26 mouse cellular contexts compared by ENCODE assay signal in genomic region chr7:126424161-126424560, GRCm38 (mm10). TPM values are rescaled to one million over a fixed set of nuclear protein-coding genes. Genes with fewer than 3 reads are reported as not detected.
DNase-seq lines count a peak whose midpoint lies in the region; ATAC-seq and TF ChIP-seq lines count a peak whose summit lies in the region.
"Had no signal": no experiment of that assay in that cellular context is flagged by ENCODE, and none has a peak within 500 bp of the region (broad histone marks: within the 10 kb centered on the region; RNA-seq: fewer than 3 reads in every experiment).

No protein-coding gene starts in this region.

- no peak overlapping the region for H3K4me3 ChIP-seq in spleen, adult 2 months (ENCODE audit: extremely low read depth, insufficient read depth, insufficient read length)
- H3K4me3 ChIP-seq in layer of hippocampus, adult 2 months: no peak overlapping the region
- H3K4me3 ChIP-seq: embryonic facial prominence, embryonic 10.5 days; embryonic facial prominence, embryonic 12.5 days; forebrain, embryonic 13.5 days; forebrain, embryonic 15.5 days had no signal

- DNase-seq in spleen, adult 2 months (ENCODE audit: low read depth in 1 of 2, low spot score in 2 of 2): no peak
- DNase-seq in spleen, adult 18-20 months: no peak
- peak; percentile 24 to 26 for DNase-seq in B cell, adult 2 months
- DNase-seq in splenic B cell, adult 2 months (ENCODE audit: low read depth, low spot score): peak; percentile 62
- no peak for DNase-seq in layer of hippocampus, adult 2 months (ENCODE audit: low spot score in 2 of 2)
- DNase-seq in kidney, postnatal 25 days: no peak
- DNase-seq: adrenal gland, adult 8-10 months; adrenal gland, postnatal 14 days; adrenal gland, postnatal 36 days; cerebellum, adult 11-12 months; cerebellum, adult 2 months; cerebellum, adult 9-10 months; cerebellum, postnatal 10 days; cerebellum, postnatal 25 days; forebrain, postnatal 0 days had no signal

- peak overlapping the region; percentile 86 for H3K27ac ChIP-seq in spleen, adult 2 months (ENCODE audit: insufficient read depth, low read length)
- H3K27ac ChIP-seq in layer of hippocampus, adult 2 months: no peak overlapping the region
- H3K27ac ChIP-seq: embryonic facial prominence, embryonic 10.5 days; embryonic facial prominence, embryonic 12.5 days; forebrain, embryonic 13.5 days; forebrain, embryonic 15.5 days had no signal

- H3K4me1 ChIP-seq in spleen, adult 2 months (ENCODE audit: control insufficient read depth, insufficient read depth, insufficient read length): peaks cover 10% of the 10 kb centered on the region; the same call in 1 of the 2 replicates

- no peaks in the 10 kb centered on the region for H3K36me3 ChIP-seq in spleen, adult 2 months (ENCODE audit: control insufficient read depth, insufficient read depth, low read length)
- H3K36me3 ChIP-seq in splenic B cell, adult 2 months (ENCODE audit: control insufficient read depth, insufficient read depth, low read length, poor library complexity, severe bottlenecking): no peaks in the 10 kb centered on the region
- H3K36me3 ChIP-seq: embryonic facial prominence, embryonic 10.5 days; embryonic facial prominence, embryonic 12.5 days; forebrain, embryonic 15.5 days; G1E had no signal

- WGBS in spleen, adult 2 months: 48% methylated on average over 6 of the region's 6 CpGs

- TF ChIP-seq POLR2A in spleen, adult 2 months (IDR thresholded peaks at IDR 0.05; ENCODE audit: low read depth, low read length): no peak

- H3K27me3 ChIP-seq in spleen, adult 2 months (ENCODE audit: control insufficient read depth, insufficient read depth, low read length): no peaks in the 10 kb centered on the region
- no peaks in the 10 kb centered on the region for H3K27me3 ChIP-seq in splenic B cell, adult 2 months (ENCODE audit: control insufficient read depth, insufficient read depth, low read length, poor library complexity, severe bottlenecking)
- H3K27me3 ChIP-seq: embryonic facial prominence, embryonic 12.5 days; forebrain, embryonic 13.5 days; forebrain, embryonic 15.5 days; Patski had no signal

- peak; percentile 18; the same call in 1 of the 2 replicates for ATAC-seq in granulocyte monocyte progenitor cell, adult 5-6 weeks (replicated peaks; ENCODE audit: poor library complexity, severe bottlenecking)
- ATAC-seq in megakaryocyte-erythroid progenitor cell, adult 5-6 weeks (replicated peaks; ENCODE audit: low FRiP score, low TSS enrichment, poor library complexity, severe bottlenecking): no peak
- ATAC-seq: activated CD4-positive, CD25-positive, alpha-beta regulatory T cell, adult 4 months; forebrain, embryonic 13.5 days; forebrain, embryonic 15.5 days; forebrain, postnatal 0 days; Patski had no signal

- TF ChIP-seq CTCF in spleen, adult 2 months (IDR thresholded peaks at IDR 0.05; ENCODE audit: extremely low read depth, insufficient read depth, insufficient read length, insufficient replicate concordance): no peak
- no peak for TF ChIP-seq CTCF in layer of hippocampus, adult 2 months (conservative IDR thresholded peaks at IDR 0.05)

RNA-seq across cellular contexts. Expression of gene Rabep2, which starts 4.4 kb away (rescaled TPM):
- 60.3 and 73.9 TPM in 2 replicates for polyA plus RNA-seq in spleen, adult 2 months (2012; rRNA removed)
- 11.3 and 16.2 TPM in 2 replicates for total RNA-seq in granulocyte monocyte progenitor cell, adult 5-6 weeks (2014; fragmentation: Nextera tagmentation)
- 12.3 and 16.9 TPM in 2 replicates for total RNA-seq in granulocyte monocyte progenitor cell, adult 5-6 weeks (2017)
- 10 to 100 TPM; 13.5 to 14.7 TPM for total RNA-seq in layer of hippocampus, adult 2 months (2021)
- total RNA-seq in megakaryocyte-erythroid progenitor cell, adult 5-6 weeks (2014; fragmentation: Nextera tagmentation): 10.2 and 13.9 TPM in 2 replicates
- total RNA-seq in megakaryocyte-erythroid progenitor cell, adult 5-6 weeks (2017): 11.5 and 14.0 TPM in 2 replicates

RNA-seq across cellular contexts. Expression of gene Cd19, which starts 9.5 kb away (rescaled TPM):
- 268 and 290 TPM in 2 replicates for polyA plus RNA-seq in spleen, adult 2 months (2012; rRNA removed)
- total RNA-seq in granulocyte monocyte progenitor cell, adult 5-6 weeks (2014; fragmentation: Nextera tagmentation): not detected in 2 replicates
- 0.09 TPM in 1 of 2 replicates, not detected in the other for total RNA-seq in granulocyte monocyte progenitor cell, adult 5-6 weeks (2017)
- total RNA-seq in layer of hippocampus, adult 2 months (2021): not detected
- 1.7 and 16.4 TPM in 2 replicates for total RNA-seq in megakaryocyte-erythroid progenitor cell, adult 5-6 weeks (2014; fragmentation: Nextera tagmentation)
- 0.28 TPM in 1 of 2 replicates, not detected in the other for total RNA-seq in megakaryocyte-erythroid progenitor cell, adult 5-6 weeks (2017)
- total RNA-seq: G1E had no signal
- polyA plus RNA-seq: C2C12; embryonic facial prominence, embryonic 10.5 days; embryonic facial prominence, embryonic 12.5 days; forebrain, embryonic 11.5 days; forebrain, embryonic 13.5 days; forebrain, embryonic 15.5 days; forebrain, postnatal 0 days; G1E; Patski had no signal

RNA-seq across cellular contexts. Expression of gene Nfatc2ip, which starts 27.6 kb away (rescaled TPM):
- 9.0 and 10.7 TPM in 2 replicates for polyA plus RNA-seq in spleen, adult 2 months (2012; rRNA removed)
- 11.7 and 14.8 TPM in 2 replicates for total RNA-seq in granulocyte monocyte progenitor cell, adult 5-6 weeks (2014; fragmentation: Nextera tagmentation)
- total RNA-seq in granulocyte monocyte progenitor cell, adult 5-6 weeks (2017): 14.6 and 15.9 TPM in 2 replicates
- 1 to 10 TPM; 7.0 to 7.6 TPM for total RNA-seq in layer of hippocampus, adult 2 months (2021)
- total RNA-seq in megakaryocyte-erythroid progenitor cell, adult 5-6 weeks (2014; fragmentation: Nextera tagmentation): 14.9 and 32.5 TPM in 2 replicates
- 17.8 and 18.9 TPM in 2 replicates for total RNA-seq in megakaryocyte-erythroid progenitor cell, adult 5-6 weeks (2017)

RNA-seq across cellular contexts. Expression of gene Atp2a1, which starts 38.7 kb away (rescaled TPM):
- polyA plus RNA-seq in spleen, adult 2 months (2012; rRNA removed): 2.4 and 2.6 TPM in 2 replicates
- total RNA-seq in granulocyte monocyte progenitor cell, adult 5-6 weeks (2014; fragmentation: Nextera tagmentation): 0.62 TPM in 1 of 2 replicates, not detected in the other
- not detected in 2 replicates for total RNA-seq in granulocyte monocyte progenitor cell, adult 5-6 weeks (2017)
- under 1 TPM; 0.81 to 0.84 TPM for total RNA-seq in layer of hippocampus, adult 2 months (2021)
- 2.3 TPM in 1 of 2 replicates, not detected in the other for total RNA-seq in megakaryocyte-erythroid progenitor cell, adult 5-6 weeks (2014; fragmentation: Nextera tagmentation)
- 0.15 and 0.61 TPM in 2 replicates for total RNA-seq in megakaryocyte-erythroid progenitor cell, adult 5-6 weeks (2017)
- total RNA-seq: G1E had no signal
- polyA plus RNA-seq: forebrain, embryonic 11.5 days had no signal

RNA-seq across cellular contexts. Expression of gene Spns1, which starts 46.9 kb away (rescaled TPM):
- polyA plus RNA-seq in spleen, adult 2 months (2012; rRNA removed): 115 and 208 TPM in 2 replicates
- total RNA-seq in granulocyte monocyte progenitor cell, adult 5-6 weeks (2014; fragmentation: Nextera tagmentation): 9.2 and 24.8 TPM in 2 replicates
- total RNA-seq in granulocyte monocyte progenitor cell, adult 5-6 weeks (2017): 11.5 and 14.7 TPM in 2 replicates
- 10 to 100 TPM; 86.5 to 91.0 TPM for total RNA-seq in layer of hippocampus, adult 2 months (2021)
- total RNA-seq in megakaryocyte-erythroid progenitor cell, adult 5-6 weeks (2014; fragmentation: Nextera tagmentation): 24.7 and 30.7 TPM in 2 replicates
- 5.2 and 8.3 TPM in 2 replicates for total RNA-seq in megakaryocyte-erythroid progenitor cell, adult 5-6 weeks (2017)

Comparison
In these comparisons a context has a peak if more than half of its experiments do, and no peak if none do; other contexts are left out.
1. DNase-seq: peak in B cell, adult 2 months (2 of 2) and splenic B cell, adult 2 months (single experiment); none in spleen, adult 2 months (0 of 2), spleen, adult 18-20 months (0 of 2), layer of hippocampus, adult 2 months (0 of 2) and kidney, postnatal 25 days (0 of 2).